Mouse (Mus musculus): ENCODE results near the gene Pdp2. TPM values are rescaled to one million over a fixed set of nuclear protein-coding genes. Genes with fewer than 3 reads are reported as not detected.

The Pdp2 gene
- 7.6 and 8.8 TPM in 2 replicates for polyA plus RNA-seq (2015; fragmentation: Nextera tagmentation; extraction: Ambion mirVana)

DNA sequence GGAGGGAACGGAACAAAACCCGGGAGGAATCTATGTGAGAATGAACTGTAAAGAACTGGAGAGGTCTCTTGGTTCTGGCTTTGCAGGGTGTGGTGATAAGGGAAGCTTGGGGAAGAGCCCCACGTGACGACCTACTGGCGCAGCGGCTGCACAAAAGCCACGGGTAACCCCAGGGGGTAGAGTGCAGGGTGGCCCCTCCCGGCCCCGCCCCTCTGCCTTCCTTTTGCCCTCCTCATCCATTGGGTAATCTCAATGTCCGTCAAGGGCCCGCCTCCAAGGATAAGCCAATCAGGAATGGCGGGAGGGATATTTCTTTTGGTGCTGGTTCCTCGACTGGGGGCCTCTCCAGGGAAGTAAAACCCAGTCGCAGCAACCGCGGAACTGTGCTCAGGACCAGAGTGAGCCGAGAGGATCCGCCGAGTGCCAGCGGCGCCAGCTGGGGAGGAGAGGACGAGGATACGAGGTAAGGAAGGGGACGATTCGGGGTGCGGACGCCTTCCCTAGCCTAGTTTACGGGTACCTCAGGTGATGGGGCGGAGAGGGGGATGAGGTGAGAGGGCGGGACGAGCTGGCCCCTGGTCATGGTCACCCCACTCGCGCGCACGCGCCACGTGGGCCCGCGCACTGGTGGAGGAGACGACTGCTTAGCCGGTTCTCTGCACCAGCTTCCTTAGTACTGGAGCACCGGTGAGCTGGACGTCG lies at the start of gene Pdp2:
Pdp2 (plus strand) TSS at position 319 of the 702 bp plus-strand sequence.

DNA sequence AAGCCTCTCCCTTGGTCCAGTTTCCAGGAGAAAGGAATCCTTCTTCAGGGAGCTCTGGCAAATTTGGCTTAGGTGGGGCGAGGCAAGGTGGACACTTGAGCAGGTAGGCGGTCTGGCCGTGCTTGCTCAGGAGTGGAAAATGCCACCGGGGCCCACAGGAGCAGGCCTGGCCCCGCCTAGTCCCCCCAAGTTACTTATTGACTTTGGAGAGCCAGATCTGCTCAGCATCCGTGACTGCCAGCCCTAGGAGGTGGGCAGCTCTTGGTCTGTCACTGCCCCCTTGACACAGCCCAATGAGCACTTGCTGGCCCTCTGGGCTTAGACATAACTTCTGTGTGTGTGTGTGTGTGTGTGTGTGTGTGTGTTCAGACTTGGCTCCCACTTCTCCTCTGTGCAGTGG lies 32.9 kb downstream of the Pdp2 start, which contains the start of gene Cdh16:
Cdh16 (minus strand) TSS at position 236 of the 400 bp plus-strand sequence.

DNA sequence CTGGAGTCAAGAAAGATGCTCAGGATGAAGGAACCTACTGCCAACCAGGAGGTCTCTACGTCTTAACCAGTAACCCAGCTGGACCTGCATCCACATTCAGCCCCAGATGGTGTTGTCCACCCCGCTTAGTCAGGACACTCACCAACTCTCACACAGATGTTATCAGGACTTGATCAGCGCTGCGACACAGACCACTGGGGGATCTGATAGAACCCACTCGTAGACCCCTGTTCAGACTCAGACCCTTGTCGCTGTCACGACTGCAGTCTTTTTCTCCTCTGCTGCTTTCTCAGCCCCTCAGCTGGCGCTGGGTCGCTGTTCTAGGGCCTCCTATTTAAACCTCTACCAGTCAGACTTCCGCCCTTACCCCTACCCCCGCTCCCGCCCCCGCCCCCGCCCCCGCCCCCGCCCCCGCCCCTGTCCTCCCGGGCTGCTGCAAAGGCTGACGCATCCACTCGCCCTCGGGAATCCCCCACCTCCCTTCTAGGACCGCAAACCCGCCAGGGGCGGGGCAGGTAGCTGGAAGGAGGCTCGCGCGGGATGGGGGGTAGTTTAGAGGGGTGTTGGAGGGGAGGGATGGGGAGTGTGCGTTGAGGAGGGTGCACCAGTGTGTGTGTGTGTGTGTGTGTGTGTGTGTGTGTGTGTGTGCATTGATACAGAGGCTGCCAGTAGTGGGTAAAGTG lies 39.9 kb downstream of the Pdp2 start, which contains the start of gene Rrad:
Rrad (minus strand) TSS at position 347 of the 683 bp plus-strand sequence.

DNA sequence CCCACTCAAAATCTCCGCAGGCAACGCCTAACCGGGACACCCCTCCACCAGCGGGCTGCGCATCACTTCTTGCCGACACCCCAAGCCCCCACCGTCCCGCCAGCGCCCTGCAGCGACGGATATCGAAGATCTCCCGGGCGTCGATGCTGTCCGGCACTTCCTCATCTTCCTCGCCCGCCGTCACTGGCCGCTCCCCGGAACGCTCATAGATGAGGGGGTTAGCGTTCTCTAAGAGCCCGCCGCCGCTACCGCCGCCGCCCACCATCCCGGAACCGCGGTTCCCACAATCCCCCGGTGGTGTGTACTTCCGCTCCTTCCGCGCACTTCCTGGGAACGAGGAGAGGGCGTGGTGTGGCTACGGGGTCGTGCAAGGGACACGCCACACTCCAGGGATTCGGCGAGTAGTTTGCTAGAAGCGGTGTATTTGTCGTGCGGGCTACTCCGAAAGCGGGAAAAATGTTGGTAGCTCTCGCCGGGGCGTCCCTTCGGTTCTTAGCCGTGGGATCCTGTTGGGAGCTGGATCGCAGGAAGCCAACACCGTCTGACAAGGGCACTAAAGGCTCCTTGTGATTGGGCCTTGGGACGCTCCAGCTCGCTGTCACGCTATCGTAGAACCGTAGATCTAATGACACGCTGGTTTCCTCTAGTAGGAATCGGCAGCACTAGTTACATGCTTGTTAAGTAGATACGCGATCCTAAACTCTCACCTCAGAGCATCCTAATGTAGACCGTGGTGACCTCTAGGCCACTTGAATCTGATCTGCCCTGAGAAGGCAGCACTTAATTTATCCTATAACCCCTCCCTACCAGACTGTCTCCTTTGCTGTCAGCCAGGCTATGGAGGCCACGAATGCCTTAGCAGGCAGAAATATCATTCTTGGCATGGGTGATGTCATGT lies 50.4 kb downstream of the Pdp2 start, which contains the start of gene Ciao2b:
Ciao2b (minus strand) TSS at position 540 of the 898 bp plus-strand sequence.

Other genes with a start within 250 kb of the Pdp2 start
- 2.3 and 2.7 TPM in 2 replicates for gene Cmtm4, start 195.6 kb upstream of the Pdp2 start, polyA plus RNA-seq (2015; fragmentation: Nextera tagmentation; extraction: Ambion mirVana)
- gene Dync1li2, start 148.4 kb upstream of the Pdp2 start, polyA plus RNA-seq (2015; fragmentation: Nextera tagmentation; extraction: Ambion mirVana): 40.6 and 51.3 TPM in 2 replicates
- gene Terb1, start 81.5 kb upstream of the Pdp2 start, polyA plus RNA-seq (2015; fragmentation: Nextera tagmentation; extraction: Ambion mirVana): 0.29 and 0.30 TPM in 2 replicates
- gene Nae1, start 56.8 kb upstream of the Pdp2 start, polyA plus RNA-seq (2015; fragmentation: Nextera tagmentation; extraction: Ambion mirVana): 59.7 and 69.4 TPM in 2 replicates
- 0.58 and 0.97 TPM in 2 replicates for gene Car7, start 56.8 kb upstream of the Pdp2 start, polyA plus RNA-seq (2015; fragmentation: Nextera tagmentation; extraction: Ambion mirVana)
- not detected in 2 replicates for gene Cdh16, start 32.9 kb downstream of the Pdp2 start, polyA plus RNA-seq (2015; fragmentation: Nextera tagmentation; extraction: Ambion mirVana)
- gene Rrad, start 39.9 kb downstream of the Pdp2 start, polyA plus RNA-seq (2015; fragmentation: Nextera tagmentation; extraction: Ambion mirVana): 4.9 and 6.0 TPM in 2 replicates
- 86.3 and 88.5 TPM in 2 replicates for gene Ciao2b, start 50.5 kb downstream of the Pdp2 start, polyA plus RNA-seq (2015; fragmentation: Nextera tagmentation; extraction: Ambion mirVana)
- gene Ces2a, start 142.6 kb downstream of the Pdp2 start, polyA plus RNA-seq (2015; fragmentation: Nextera tagmentation; extraction: Ambion mirVana): 0.10 and 0.17 TPM in 2 replicates
- 0.64 and 1.1 TPM in 2 replicates for gene Ces2b, start 240.1 kb downstream of the Pdp2 start, polyA plus RNA-seq (2015; fragmentation: Nextera tagmentation; extraction: Ambion mirVana)

All from urinary bladder, postnatal 0 days (tissue).